Mouse (Mus musculus) urinary bladder, postnatal 14 days (tissue): ENCODE measurements around the gene Setd2.

Source experiments
- DNase-seq: peaks from one replicate; pipeline ENCODE4 v3.0.0; 2021; ENCODE audit warnings: low spot score

Setd2 gene

DNA sequence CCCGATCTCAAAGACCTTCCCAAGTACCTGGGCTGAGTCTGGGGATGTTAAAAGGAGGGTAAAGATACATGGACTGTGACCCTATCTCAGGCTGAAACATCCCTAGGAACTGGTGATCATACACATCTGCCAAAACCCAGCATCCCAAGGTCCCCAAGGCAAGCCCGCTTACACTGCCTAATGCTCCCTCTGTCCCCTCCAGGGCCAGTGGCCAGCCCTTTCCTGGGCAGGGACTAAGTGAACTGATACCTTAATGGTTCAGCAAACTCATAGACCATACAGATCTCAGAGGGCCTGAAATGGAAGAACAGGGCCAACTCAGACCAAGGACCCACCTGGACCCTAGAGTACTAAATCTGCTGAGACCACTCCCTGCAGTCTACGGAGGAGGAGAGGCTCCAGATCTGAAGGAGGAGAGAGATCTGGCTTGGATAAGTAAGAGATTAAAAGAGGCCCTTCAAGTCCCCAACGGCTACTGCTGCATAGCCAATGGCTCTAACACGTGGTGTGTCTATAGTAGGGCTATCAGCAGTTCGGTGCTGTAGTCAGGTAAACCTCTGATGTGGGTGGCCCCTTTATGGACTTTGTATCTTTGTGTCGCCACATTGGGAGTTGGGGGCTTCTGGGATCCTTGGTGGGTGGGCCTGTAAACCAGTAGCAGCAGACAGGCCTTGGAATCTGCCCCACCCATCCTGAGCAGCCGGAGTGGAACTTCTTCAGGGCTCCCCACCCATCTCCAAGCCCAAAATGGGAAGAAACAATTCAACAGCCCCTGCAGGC lies 91.2 kb downstream of the Setd2 start:
- DNase-seq, result no peak

DNA sequence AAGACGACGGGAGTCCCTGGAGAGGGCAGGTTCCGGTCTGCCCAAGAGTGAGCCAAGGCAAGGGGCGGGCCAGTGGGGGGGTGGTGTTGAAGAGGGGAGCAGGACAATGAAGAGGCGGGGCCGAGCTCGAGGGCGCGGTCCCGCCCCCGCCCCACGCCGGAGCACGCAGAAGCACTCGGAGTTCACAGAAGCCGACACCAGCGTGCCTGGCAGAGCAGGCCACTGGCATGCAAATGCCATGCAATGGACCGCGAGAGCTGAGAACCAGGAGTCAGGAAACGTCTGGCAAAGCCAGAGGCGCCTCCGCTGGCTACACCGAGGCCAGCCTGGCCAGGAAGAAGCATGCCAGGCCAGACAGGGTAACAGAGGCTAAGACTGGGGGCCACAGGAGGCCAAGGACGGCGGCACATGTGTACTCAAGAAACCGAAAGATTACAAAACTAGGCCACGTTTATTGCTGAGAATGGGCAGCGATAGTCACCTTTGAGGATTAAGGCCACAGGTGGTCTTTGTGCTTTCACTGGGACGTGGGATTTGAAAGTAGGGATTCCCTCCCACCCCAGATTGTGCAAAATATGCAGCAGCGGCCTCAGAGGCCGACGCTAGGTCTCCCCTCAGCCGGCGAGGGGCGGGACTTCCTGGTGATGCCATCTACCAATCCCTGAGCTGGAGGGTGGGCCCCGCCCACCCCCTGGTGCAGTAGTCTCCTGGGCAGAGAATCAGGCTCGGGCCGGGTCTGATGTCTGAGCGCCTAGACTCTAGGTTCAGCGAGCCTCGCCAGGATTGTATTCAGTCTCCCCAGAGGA lies 92.2 kb downstream of the Setd2 start, which contains the start of gene Nradd:
Gene Nradd, minus strand, starts transcription at position 92 of the 806 bp plus-strand sequence.
- DNase-seq, result peak; percentile 90

GRCm38 (mm10) chr9:110625350-110625908 lies 93.0 kb downstream of the Setd2 start:
- DNase-seq, result no peak

DNA sequence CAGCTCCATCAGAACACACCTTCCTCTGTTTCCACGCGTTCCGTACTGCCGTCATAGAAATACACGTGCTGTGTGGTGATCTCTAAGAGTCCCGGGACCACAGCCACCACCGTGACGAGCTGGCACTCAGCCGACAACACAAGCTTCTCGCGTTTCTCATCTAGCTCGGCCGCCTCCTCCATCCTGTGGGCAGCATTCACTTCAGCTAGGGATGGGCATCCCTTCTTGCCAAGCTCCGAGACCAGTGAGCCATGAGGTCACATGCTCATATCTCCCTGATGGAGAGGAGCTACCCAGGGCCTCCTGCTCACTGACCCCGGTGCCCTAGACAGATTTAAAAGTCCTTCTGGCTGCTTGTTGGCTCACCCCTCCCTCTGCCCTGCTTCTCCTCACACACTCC lies 97.8 kb downstream of the Setd2 start:
- DNase-seq, result no peak

GRCm38 (mm10) chr9:110631191-110631590 lies 98.8 kb downstream of the Setd2 start:
- peak; percentile 51 for DNase-seq

GRCm38 (mm10) chr9:110631651-110632275 lies 99.4 kb downstream of the Setd2 start:
- no peak for DNase-seq

DNA sequence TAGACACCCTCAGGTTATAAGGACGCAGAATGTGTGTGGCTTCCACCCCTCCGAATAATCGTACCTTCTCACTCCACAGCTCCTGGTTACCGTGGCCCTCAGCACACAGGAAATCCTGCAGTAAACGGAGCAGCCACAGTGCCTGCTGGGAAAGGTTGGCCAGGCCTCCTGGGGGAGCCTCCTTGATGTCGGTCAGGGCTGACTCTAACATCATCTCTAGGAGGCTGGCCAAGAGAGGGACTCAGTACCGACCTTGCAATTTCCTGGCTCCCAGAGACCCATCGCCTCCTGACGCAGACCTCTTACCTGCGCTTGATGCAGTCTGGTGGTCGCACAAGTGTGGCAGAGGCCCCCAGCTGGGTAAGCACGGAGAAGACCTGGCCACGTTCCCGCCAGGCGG lies 100.3 kb downstream of the Setd2 start:
- no peak for DNase-seq

GRCm38 (mm10) chr9:110633882-110634281 lies 101.5 kb downstream of the Setd2 start:
- no peak for DNase-seq

DNA sequence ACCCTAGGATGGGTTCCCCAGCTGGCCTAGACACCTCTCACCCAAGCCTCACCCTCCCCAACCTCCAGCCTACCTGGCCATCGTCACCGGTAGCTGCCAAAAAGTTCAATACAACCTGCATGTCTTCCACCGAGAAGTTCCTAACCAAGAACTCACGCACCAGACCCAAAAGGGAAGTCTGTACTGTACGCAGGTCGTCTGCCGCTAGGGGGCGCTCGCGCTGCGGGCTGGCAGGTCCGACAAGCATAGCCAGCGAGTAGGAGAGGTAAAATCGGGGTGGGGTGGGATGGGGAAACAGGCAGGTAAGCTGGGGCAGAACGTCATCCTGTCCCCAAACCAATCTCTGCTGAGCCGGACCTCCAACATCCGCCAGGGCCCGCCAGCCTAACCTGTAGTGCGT lies 102.8 kb downstream of the Setd2 start:
- peak; percentile 94 for DNase-seq

- DNase-seq, result no peak
Measured at GRCm38 (mm10) chr9:110638611-110639021, 106.2 kb downstream of the Setd2 start.

DNA sequence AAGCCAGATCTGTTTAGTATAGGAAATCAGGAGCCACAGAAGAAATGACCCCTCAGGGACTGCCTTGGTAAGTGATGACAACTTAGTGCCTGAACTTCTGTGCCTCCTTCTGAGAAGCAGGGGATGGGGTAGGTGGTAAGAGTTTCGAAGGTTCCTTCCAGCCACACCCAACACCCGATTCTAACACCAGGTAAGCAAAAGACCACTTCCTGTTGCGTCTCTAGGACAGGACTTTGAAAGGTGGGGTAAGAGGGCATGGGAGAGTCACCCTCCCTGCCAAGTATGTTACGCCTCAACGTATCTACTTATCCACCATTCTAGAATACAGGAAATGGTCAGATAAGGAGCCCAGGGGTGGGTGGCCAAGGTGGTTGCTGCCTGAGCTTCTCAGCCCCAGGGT lies 108.6 kb downstream of the Setd2 start:
- DNase-seq, result no peak

- DNase-seq, result no peak
Measured at GRCm38 (mm10) chr9:110642812-110643524, 110.6 kb downstream of the Setd2 start.

- DNase-seq, result no peak
Measured at GRCm38 (mm10) chr9:110643787-110644186, 111.4 kb downstream of the Setd2 start.

GRCm38 (mm10) chr9:110644295-110644694 lies 111.9 kb downstream of the Setd2 start:
- DNase-seq, result no peak

DNA sequence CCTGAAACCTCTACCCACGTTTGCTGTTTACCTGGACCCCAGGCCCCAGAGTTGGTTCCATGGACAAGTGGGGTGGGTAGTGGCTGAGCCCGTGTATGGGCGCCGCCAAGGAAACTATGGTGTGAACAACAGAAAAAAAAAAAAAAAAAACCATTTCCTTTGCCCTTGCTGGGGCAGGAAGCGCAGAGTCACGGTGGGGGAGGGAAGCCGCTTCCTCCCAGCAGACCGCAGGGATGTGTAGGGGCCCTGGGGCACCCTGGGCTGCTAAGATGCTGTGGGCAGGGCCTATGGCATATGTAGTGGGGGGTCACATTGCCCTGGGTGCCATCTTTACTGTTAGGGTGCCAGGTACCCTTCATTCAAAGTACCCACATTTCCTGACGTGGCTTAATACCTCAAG lies 112.8 kb downstream of the Setd2 start:
- no peak for DNase-seq

- no peak for DNase-seq
Measured at GRCm38 (mm10) chr9:110649775-110650174, 117.4 kb downstream of the Setd2 start.

DNA sequence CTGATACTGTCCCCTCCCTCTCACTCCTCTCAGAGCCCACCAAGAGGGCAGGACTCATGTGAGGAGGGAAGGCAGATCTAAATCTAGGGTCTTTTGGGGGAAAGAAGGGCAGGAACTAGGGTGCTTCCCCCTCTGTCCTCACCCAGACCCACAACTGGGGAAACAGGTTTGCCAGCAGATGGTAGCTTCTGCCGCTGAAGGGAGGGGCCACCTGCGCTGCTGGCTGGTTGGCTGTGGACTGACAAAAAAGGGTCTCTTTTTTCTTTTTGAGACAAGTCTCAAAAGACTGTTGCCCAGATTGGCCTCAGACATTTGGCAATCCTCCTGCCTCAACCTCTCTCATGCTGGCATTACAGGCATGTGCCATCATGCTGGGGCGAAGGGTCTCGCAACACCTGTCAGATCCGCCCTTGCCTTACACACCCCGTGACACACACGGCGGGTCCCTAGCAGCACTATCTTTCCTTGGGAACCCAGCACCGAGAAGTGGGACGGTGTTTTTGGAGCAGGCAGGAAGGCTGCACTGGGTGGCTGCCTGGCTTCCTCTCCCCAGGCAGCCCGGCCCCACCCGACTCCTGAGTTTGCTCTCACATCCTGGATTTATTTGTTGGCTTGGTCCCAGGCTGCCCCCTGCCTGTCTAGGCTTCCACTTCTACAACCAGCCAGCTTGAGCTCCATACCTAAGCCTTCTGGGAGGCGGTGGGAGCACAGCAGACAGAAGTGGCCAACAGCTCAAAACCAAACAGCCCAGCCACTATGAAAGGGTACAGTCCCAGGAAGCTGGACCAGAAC lies 119.7 kb downstream of the Setd2 start:
- DNase-seq, result peak; percentile 70

DNA sequence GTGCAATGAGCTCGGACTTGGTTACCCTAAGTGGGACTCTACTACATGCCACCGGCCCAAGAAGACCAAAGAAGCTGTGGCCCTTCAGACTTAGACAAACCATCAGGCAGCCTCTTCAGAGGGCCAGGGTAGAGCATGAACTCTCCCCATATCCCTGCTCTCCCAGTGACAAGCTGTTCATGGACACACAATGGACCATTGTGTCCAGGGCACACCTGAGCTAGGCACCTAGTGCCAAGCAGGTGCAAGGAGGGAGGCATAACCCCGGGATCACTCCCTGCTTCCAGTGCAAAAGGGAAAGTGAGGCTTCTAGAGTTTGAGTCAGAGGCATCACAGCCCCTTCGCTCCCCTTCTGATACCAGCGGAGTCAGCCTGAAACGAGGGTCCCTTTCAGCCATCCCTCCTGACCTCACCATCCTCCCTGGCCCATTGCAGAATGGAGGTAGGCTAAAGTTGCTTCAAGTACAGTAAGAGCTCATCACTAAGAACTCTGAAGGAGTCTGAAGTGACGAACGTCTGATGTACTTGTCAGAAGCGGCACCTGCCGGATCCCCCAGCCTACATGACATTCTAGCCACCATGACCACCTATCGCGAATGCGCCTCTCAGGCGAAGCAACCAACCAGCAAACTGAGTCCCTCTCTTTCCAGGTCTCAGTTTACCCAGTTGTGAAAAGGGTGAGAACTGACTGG lies 120.7 kb downstream of the Setd2 start:
- no peak for DNase-seq

DNA sequence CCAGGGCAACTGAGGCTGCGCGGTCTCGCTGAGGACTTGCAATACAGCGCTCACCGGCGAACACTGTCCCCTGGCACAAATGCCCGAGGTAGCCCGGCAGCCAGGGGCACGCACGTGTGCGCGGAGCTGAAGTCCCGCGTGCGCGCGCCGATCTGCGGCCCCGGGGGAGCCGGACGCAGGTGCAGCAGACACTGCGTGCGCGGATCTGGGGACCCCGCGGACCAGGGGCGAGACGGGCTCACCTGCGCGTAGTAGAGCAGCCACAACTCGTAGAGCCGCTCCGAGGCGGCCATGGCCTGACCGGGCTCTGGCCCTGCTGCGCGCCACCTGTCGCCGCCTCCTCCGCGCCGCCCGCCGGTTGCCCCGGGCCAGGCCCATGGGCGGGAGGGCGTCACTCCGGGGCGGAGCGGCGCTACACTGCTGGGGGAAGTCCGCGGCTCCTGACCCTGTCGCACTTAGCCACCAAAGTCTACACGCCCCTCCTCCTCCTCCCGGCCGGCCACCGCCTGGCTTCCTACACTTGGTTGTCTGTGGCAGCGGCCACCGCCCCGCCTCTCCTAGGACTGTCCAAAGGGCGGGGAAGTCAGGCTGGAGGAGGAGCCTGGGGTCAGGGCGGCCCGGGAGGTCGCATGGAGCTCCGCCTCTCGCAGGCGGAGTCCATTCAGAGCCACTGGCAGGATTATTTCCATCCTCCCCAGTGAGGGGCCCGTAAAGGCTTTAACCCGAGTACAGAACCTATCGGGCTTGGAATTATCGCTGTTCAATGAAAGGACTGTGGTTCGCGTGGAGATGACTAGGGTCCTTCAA lies 121.5 kb downstream of the Setd2 start, which contains the start of gene Nbeal2:
Gene Nbeal2, minus strand, starts transcription at position 507 of the 807 bp plus-strand sequence.
- DNase-seq, result peak; percentile 95
